23 mouse cellular contexts compared by ENCODE assay signal in genomic region chr10:49191773-49192371, GRCm38 (mm10).
A peak's percentile ranks its signal among the peaks of the same experiment; 100 is the strongest.
DNase-seq lines count a peak whose midpoint lies in the region; TF ChIP-seq lines count a peak whose summit lies in the region.
"Had no signal": no experiment of that assay in that cellular context is flagged by ENCODE, and none has a peak within 500 bp of the region (broad histone marks: within the 10 kb centered on the region; RNA-seq: fewer than 3 reads in every experiment).

No protein-coding gene starts in this region.

- peak; percentile 79 for DNase-seq in 3T3-L1 (ENCODE audit: low read depth, low spot score)
- DNase-seq in Muller cell, postnatal 12 days (ENCODE audit: inconsistent ontology term): peak; percentile 6
- no peak for DNase-seq in kidney, postnatal 25 days
- DNase-seq in heart, postnatal 36 days: no peak
- no peak for DNase-seq in left cerebral cortex, postnatal 10 days (ENCODE audit: extremely low spot score in 1 of 2, low spot score in 2 of 2)
- DNase-seq in frontal cortex, postnatal 36 days (ENCODE audit: low spot score in 2 of 2): no peak
- DNase-seq: adrenal gland, adult 8-10 months; adrenal gland, postnatal 14 days; adrenal gland, postnatal 36 days; B cell, adult 2 months; cerebellum, adult 11-12 months; cerebellum, adult 2 months; cerebellum, adult 9-11 months; cerebellum, postnatal 14 days; cerebellum, postnatal 36 days; embryo, embryonic 11 days; forebrain, postnatal 0 days had no signal

- no peaks in the 10 kb centered on the region for H3K36me3 ChIP-seq in C2C12 (ENCODE audit: control insufficient read depth, insufficient read depth)
- H3K36me3 ChIP-seq: embryonic facial prominence, embryonic 13.5 days; embryonic facial prominence, embryonic 15.5 days; forebrain, embryonic 15.5 days had no signal

- H3K79me3 ChIP-seq in C2C12 (ENCODE audit: low read depth): no peaks in the 10 kb centered on the region

- no peak overlapping the region for H3K4me3 ChIP-seq in C2C12 (ENCODE audit: insufficient read depth, poor library complexity, severe bottlenecking)
- H3K4me3 ChIP-seq in embryonic fibroblast, embryonic 13.5 days (ENCODE audit: insufficient read depth, low read length): no peak overlapping the region
- H3K4me3 ChIP-seq: embryonic facial prominence, embryonic 13.5 days; embryonic facial prominence, embryonic 15.5 days; forebrain, embryonic 13.5 days; forebrain, embryonic 15.5 days had no signal

- H3K79me2 ChIP-seq in C2C12 (ENCODE audit: control insufficient read depth, insufficient read depth): no peaks in the 10 kb centered on the region

- no peaks in the 10 kb centered on the region for H3K4me1 ChIP-seq in embryonic fibroblast, embryonic 13.5 days (ENCODE audit: control insufficient read depth, insufficient read depth, low read length)
- H3K4me1 ChIP-seq: embryonic facial prominence, embryonic 13.5 days; embryonic facial prominence, embryonic 15.5 days; forebrain, embryonic 13.5 days; forebrain, embryonic 15.5 days had no signal

- H3K27ac ChIP-seq in embryonic fibroblast, embryonic 13.5 days (ENCODE audit: insufficient read depth, low read length): peak overlapping the region; percentile 94
- H3K27ac ChIP-seq: embryonic facial prominence, embryonic 13.5 days; embryonic facial prominence, embryonic 15.5 days; forebrain, embryonic 13.5 days; forebrain, embryonic 15.5 days had no signal

- H3K27me3 ChIP-seq in C2C12 (ENCODE audit: control insufficient read depth, insufficient read depth, insufficient read length): no peaks in the 10 kb centered on the region
- H3K27me3 ChIP-seq: embryonic facial prominence, embryonic 13.5 days; embryonic facial prominence, embryonic 15.5 days; forebrain, embryonic 13.5 days; forebrain, embryonic 15.5 days had no signal

- intact Hi-C loops in heart, postnatal 36 days (cut with DNase I): no loop called here
- intact Hi-C loops in left cerebral cortex, postnatal 10 days (cut with DNase I): no loop called here

- no peak for TF ChIP-seq CTCF in C2C12 (IDR thresholded peaks at IDR 0.05; ENCODE audit: control insufficient read depth, insufficient read depth, insufficient read length)
- no peak for TF ChIP-seq CTCF in embryonic fibroblast, embryonic 13.5 days (IDR thresholded peaks at IDR 0.05; ENCODE audit: borderline replicate concordance, insufficient read depth, low read length)

- no peak overlapping the region for H3ac ChIP-seq in C2C12 (ENCODE audit: control insufficient read depth, insufficient read length, low read depth)

- TF ChIP-seq POLR2A in embryonic fibroblast, embryonic 13.5 days (IDR thresholded peaks at IDR 0.05; ENCODE audit: low read depth, low read length): no peak

TF ChIP-seq in C2C12, 6 proteins besides CTCF, POLR2A, EP300 and RAD21:
- TF ChIP-seq MYOD1 (IDR thresholded peaks at IDR 0.05; ENCODE audit: control insufficient read depth, insufficient read length, low read depth) (no peak), MYOG (IDR thresholded peaks at IDR 0.05; ENCODE audit: control insufficient read depth, extremely low read depth, insufficient read length) (no peak), FOSL1 (IDR thresholded peaks at IDR 0.05; ENCODE audit: insufficient read depth, low read length, poor library complexity, severe bottlenecking) (peak; percentile 96), USF1 (IDR thresholded peaks at IDR 0.05; ENCODE audit: low read depth) (peak; percentile 99)

Comparison
In these comparisons a context has a peak if more than half of its experiments do, and no peak if none do; other contexts are left out.
1. DNase-seq: peak in 3T3-L1 (single experiment) and Muller cell, postnatal 12 days (single experiment); none in kidney, postnatal 25 days (0 of 2), heart, postnatal 36 days (0 of 2), left cerebral cortex, postnatal 10 days (0 of 2) and frontal cortex, postnatal 36 days (0 of 2).